Mouse (Mus musculus): ENCODE results near the gene Gpatch4. TPM values are rescaled to one million over a fixed set of nuclear protein-coding genes. Genes with fewer than 3 reads are reported as not detected.
A peak's percentile ranks its signal among the peaks of the same experiment; 100 is the strongest.

The Gpatch4 gene
- polyA plus RNA-seq, 1 experiment from 2014 or later = 33.7 TPM

DNA sequence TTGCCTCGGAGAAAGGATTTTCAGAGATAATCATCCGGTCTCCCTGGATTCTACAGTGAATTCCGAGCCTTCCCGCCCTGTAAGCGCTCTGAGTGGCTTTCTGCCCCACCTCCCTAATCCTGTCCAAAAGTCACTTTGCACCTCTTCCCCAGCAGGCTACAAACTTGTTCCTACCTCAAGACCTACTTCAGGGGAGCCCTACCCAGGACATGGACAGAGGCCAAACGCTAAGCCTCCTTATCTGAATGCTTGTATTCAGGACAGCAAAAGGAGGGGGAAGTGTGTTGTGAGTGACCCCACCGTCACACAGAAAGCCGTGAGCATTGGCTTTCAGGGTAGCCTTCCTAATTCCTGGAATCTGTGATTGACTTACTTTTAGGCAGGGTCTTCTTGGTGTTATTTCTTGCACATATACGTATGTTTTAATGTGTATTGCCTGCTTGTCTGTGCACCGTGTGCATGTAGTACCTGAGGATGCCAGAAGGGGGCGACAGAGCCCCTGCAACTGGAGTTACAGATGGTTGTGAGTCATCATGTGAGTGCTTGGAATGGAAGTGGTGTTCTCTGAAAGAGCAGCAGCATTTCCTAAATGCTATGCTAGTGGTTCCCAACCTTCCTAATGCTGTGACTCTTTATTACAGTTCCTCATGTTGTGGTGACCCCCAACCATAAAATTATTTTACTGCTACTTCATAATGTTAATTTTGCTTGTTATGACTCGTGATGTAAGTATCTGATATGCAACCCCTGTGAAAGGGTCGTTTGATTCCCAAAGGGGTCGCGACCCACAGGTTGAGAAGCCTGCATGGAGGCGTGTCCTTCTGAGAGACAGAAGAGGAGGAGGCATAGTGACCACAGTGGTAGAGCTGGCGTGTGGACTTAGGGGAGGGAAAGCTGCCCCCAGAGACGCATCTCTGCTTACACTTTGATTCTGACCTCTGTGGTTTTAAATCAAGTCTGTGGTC is 36.8 kb upstream of the Gpatch4 start:
- Histone ChIP-seq H3K4me1 (no peaks in the 10 kb centered on the region), H3K9ac (no peak overlapping the region), H3K4me2 (no peak overlapping the region), H3K9me3 (no peaks in the 10 kb centered on the region), H3K27ac (no peak overlapping the region), H3K27me3 (replicated peaks) (peaks cover 37% of the 10 kb centered on the region), H3K36me3 (no peaks in the 10 kb centered on the region), H3K4me3 (replicated peaks) (no peak overlapping the region)
- 66% methylated on average over 18 of the region's 18 CpGs for WGBS
- no peak for ATAC-seq (ENCODE audit: insufficient read depth, low FRiP score, low read depth)

DNA sequence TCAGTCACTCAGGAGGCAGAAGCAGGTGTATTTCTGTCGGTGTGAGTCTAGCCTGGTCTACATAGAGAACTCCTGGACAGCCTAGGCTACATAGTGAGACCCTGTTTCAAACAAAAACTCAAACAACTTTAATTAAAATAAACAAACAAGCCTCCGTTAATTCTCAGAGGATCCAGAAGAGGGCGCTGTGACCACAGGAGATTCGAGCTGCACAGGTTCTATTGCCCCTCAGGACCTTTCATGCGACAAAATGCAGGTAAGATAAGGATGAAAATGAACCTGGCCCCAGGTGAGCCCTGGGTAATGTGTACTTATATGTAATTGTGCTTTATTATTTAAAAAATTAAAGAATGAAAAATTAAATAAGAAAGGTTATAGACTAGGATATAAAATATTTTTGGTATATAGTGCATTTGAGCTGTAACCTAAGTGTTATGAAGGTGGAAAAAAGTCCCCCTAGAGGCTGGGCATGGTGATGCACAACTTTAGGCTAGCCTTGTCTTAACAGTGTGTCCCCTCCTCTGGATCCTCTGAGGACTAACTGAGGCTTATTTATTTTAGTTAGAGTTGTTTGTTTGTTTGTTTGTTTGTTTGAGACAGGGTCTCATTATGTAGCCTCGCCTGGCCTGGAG is 32.2 kb upstream of the Gpatch4 start:
- Histone ChIP-seq H3K27me3 (replicated peaks) (0 out of 2 replicates have a peak, but pooled peaks cover 8% of the 10 kb centered on the region), H3K4me3 (replicated peaks) (no peak overlapping the region), H3K4me2 (no peak overlapping the region), H3K27ac (no peak overlapping the region), H3K9ac (no peak overlapping the region), H3K9me3 (no peaks in the 10 kb centered on the region), H3K4me1 (no peaks in the 10 kb centered on the region), H3K36me3 (no peaks in the 10 kb centered on the region)
- WGBS = 6% methylated on average over 6 of the region's 6 CpGs
- ATAC-seq (ENCODE audit: insufficient read depth, low FRiP score, low read depth) = no peak

DNA sequence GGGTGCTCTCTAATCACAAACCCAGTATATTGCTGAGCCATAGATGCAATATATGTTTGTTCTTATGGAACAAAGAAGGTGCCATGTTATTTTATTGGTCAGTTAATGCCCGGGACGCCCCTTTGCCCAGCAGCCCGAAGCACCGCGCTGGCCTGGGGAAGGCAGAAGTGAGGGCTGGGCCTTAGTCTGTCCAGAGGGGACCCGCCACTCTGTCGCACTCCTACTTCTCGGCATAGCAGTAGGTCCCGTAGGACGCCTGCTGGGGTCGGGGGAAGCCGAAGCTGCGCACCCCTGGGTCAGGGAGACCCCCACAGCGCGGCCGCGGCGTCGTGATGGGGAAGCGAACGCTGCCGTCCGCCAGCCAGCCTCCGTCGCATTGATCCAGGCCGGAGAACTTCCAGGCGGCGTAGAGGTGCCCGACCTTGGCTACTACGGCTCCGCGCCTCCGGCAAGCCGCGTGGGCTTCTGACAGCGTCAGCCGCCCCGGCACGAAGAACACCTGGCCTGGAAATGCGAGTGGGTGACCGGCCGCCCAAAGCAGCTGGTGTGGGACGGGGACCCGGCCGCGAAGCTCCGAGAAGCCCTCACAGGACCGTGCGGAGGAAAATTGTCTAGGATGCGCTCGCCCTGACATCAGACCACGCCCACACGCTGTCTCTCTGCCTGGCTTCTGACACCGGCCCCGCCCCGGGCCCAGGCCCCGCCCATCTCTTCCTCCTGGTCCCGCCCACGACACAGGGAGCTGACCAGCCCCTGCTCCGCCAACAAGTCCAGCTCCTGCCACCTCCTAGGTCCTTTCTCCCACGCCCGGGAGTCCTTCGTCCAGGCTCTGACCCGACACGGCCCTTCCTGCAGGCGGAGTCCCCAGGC is 20.4 kb upstream of the Gpatch4 start:
- Histone ChIP-seq H3K9me3 (no peaks in the 10 kb centered on the region), H3K9ac (peak overlapping the region; percentile 32; the same call in 1 of the 2 replicates), H3K4me1 (peaks cover 16% of the 10 kb centered on the region), H3K4me3 (replicated peaks) (peak overlapping the region; percentile 54), H3K27ac (no peak overlapping the region), H3K27me3 (replicated peaks) (peaks cover 63% of the 10 kb centered on the region), H3K4me2 (peak overlapping the region; percentile 100), H3K36me3 (no peaks in the 10 kb centered on the region)
- peak; percentile 90 for ATAC-seq (ENCODE audit: insufficient read depth, low FRiP score, low read depth)
- 2% methylated on average over 62 of the region's 66 CpGs for WGBS

DNA sequence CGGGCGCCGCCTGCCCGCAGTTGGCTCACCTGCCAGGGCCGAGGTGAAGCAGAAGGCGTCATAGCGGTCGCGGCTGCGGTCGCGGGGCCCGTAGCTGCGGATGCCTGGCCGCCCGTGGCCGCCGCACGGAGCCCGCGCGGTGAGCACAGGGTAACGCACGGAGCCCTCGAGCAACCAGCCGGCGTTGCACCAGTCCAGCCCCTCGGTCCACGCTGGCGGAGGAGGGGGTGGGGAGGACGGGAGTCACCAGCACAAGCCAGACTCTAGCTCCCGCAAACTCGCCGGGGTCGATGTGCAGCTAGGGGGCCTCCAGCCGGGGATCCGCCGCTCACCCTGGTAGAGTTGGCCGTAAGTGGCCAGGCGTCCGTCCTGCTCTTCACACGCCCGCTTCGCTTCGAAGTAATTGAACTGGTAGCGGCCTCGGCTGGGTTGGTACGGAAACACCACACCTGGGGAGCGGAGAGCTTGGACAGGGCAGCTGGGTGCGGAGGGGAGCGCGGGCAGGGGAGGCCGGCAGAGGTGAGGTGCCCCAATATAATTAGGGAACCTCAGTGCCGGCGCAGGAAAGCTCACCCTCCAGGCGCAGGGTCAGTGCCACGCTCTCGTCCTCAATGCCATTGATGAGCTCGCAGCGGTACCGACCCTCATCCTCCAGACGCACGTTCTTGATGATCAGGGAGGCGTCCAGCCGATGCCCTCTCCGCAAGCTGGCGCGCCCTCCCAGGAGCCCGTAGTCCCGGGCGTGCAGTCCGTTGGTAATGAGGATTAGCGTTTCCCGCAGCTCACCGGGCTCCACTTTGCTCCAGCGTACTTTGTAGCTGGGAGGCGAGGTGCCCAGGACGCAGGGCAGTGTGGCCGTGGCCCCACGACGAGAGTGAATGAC is 19.5 kb upstream of the Gpatch4 start:
- under 1% methylated on average over 71 of the region's 81 CpGs for WGBS
- Histone ChIP-seq H3K9ac (peak overlapping the region; percentile 32; the same call in 1 of the 2 replicates), H3K27ac (no peak overlapping the region), H3K4me1 (peaks cover 16% of the 10 kb centered on the region), H3K27me3 (replicated peaks) (peaks cover 59% of the 10 kb centered on the region), H3K36me3 (no peaks in the 10 kb centered on the region), H3K4me2 (peak overlapping the region; percentile 100), H3K4me3 (replicated peaks) (peak overlapping the region; percentile 54), H3K9me3 (no peaks in the 10 kb centered on the region)
- peak; percentile 75 for ATAC-seq (ENCODE audit: insufficient read depth, low FRiP score, low read depth)

DNA sequence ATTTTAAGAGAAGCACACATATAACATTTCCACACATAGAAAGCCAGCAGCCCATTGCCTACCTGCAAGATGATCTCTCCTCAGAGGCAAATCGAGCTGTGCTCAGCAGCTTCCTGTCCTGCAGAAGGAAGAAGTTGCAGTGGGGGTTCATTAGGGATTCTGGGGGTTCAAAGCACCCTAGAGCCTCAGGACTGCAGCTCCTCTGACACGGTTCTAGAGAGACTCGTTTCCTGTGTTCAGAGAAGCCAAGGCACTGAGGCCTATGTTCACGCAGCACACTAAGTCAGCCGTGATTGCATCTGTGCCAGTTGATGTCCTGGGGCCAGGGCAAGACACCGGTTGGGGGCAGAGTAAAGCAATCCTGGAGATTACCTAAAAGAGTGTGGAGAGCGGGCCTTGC is 16.1 kb upstream of the Gpatch4 start:
- peaks cover 57% of the 10 kb centered on the region for H3K27me3 ChIP-seq (replicated peaks)
- 60% methylated on average over 7 of the region's 7 CpGs for WGBS
- H3K36me3 ChIP-seq = no peaks in the 10 kb centered on the region
- H3K27ac ChIP-seq = no peak overlapping the region
- ATAC-seq (ENCODE audit: insufficient read depth, low FRiP score, low read depth) = no peak
- no peak overlapping the region for H3K9ac ChIP-seq
- H3K4me3 ChIP-seq (replicated peaks) = no peak overlapping the region
- no peaks in the 10 kb centered on the region for H3K9me3 ChIP-seq
- H3K4me1 ChIP-seq = peaks cover 24% of the 10 kb centered on the region
- no peak overlapping the region for H3K4me2 ChIP-seq

DNA sequence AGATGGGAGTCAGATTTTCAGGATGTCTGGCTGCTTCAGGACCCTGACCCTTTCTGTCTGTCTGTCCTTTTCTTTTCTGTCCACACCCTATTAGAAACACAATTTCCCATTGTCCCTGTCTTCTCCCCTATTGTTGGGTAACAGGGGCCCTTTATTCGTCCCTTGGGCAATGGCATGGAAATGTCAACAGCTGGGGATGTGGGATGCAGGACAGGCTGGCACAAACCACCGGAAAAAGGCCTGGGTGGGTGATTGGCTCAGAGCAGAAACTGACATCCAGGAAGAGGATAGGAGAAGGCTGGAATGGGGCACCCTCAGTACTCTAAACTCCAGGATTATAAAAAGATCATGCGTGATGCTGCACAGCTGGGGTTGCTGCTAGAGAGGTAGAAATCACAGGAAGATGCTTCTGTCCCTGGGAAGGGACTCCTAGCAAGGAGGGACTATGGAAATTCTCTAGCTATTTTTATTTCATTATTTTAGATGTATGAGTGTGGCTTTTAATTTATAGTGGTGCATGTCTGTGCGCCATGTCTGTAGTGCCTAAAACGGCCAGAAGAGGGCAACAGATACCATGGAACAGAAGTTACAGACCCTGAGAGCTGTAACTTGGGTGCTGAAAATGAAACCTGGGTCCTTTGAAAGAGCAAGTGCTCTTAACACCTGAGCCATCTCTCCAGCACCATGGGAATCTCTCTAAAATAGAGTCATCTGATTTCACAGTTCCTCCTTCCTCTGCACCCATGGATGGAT is 15.3 kb upstream of the Gpatch4 start, which contains the start of gene Hapln2:
Gene Hapln2 (minus strand): TSS at position 150 of the 753 bp plus-strand sequence.
- 54% methylated on average over 5 of the region's 5 CpGs for WGBS
- H3K4me3 ChIP-seq (replicated peaks) = no peak within 1 kb of the TSS
- no peak within 1 kb of the TSS for H3K9ac ChIP-seq
- H3K4me1 ChIP-seq = peaks cover 20% of the 10 kb centered on the region
- no peaks in the 10 kb centered on the region for H3K9me3 ChIP-seq
- H3K27me3 ChIP-seq (replicated peaks) = peaks cover 53% of the 10 kb centered on the region
- no peak within 1 kb of the TSS for H3K27ac ChIP-seq
- ATAC-seq (ENCODE audit: insufficient read depth, low FRiP score, low read depth) = no peak
- H3K36me3 ChIP-seq = no peaks in the 10 kb centered on the region
- H3K4me2 ChIP-seq = no peak within 1 kb of the TSS

DNA sequence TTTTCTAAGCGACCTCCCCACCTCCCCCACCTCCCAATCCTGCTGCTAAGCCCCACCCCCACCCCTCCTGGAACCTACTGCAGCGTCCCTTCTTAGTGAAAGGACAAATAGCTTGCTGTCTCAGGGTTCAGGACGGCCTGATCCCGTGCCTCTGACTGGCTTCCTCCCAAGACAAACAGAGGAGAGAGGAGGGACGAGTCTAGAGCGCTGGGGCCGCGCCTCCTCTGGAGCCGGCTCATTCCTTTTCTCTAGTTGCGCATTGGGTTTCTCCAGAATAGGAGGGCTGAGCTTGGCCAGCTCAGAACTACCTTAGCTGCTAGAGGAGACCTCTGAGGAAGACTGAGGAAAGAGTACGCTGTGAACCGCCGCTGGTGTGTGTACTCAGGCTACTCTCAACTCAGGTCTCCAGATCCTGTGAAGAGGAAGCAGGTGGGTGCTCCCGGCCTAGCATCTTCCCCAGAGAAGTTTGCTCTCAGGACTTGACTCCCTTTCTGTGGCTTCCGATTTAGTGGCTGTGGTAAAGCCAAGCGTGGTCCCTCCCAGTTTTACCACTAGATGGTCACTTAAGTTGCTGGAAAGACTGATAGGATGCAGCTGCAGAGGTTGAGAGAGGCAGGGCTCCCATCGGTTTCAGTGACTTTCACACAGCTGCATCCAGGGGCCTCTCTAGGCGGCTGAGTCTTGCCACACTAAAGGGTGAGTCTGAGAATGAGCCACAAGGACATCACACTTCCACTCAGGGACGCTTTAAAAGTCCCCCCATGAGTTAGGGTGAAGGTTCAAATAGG is 12.1 kb upstream of the Gpatch4 start:
- Histone ChIP-seq H3K4me2 (peak overlapping the region; percentile 25; the same call in 1 of the 2 replicates), H3K4me1 (peaks cover 8% of the 10 kb centered on the region; the same call in 1 of the 2 replicates), H3K36me3 (no peaks in the 10 kb centered on the region), H3K9me3 (no peaks in the 10 kb centered on the region), H3K27me3 (replicated peaks) (peaks cover 29% of the 10 kb centered on the region), H3K4me3 (replicated peaks) (no peak overlapping the region), H3K9ac (no peak overlapping the region), H3K27ac (no peak overlapping the region)
- 16% methylated on average over 19 of the region's 19 CpGs for WGBS
- ATAC-seq (ENCODE audit: insufficient read depth, low FRiP score, low read depth) = 0 out of 2 replicates have a peak, but pooled peaks have one; percentile 22

DNA sequence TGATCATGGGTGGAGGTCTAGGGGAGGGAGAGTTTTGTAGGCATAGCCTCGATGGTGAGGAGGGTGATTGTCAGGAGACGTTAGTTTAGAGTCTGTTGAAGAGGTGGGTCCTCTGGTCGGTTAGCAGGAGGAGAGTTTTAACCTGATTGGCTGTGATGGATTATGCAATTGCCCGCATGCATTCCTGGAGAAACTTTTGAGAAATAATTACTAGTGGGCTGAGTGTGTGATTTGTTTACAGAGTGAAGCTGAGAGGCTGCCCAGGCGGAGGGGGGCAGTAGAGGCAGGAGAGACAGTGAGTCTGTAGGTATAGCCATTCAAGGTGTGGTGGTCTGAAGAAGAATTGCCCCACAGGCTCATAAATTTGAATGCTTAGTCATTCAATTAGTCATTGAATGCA is 9.4 kb upstream of the Gpatch4 start:
- Histone ChIP-seq H3K36me3 (no peaks in the 10 kb centered on the region), H3K4me2 (no peak overlapping the region), H3K27me3 (replicated peaks) (peaks cover 23% of the 10 kb centered on the region), H3K9ac (no peak overlapping the region), H3K9me3 (no peaks in the 10 kb centered on the region), H3K4me3 (replicated peaks) (no peak overlapping the region), H3K27ac (no peak overlapping the region), H3K4me1 (peaks cover 8% of the 10 kb centered on the region; the same call in 1 of the 2 replicates)
- 35% methylated on average over 5 of the region's 5 CpGs for WGBS
- ATAC-seq (ENCODE audit: insufficient read depth, low FRiP score, low read depth) = no peak

DNA sequence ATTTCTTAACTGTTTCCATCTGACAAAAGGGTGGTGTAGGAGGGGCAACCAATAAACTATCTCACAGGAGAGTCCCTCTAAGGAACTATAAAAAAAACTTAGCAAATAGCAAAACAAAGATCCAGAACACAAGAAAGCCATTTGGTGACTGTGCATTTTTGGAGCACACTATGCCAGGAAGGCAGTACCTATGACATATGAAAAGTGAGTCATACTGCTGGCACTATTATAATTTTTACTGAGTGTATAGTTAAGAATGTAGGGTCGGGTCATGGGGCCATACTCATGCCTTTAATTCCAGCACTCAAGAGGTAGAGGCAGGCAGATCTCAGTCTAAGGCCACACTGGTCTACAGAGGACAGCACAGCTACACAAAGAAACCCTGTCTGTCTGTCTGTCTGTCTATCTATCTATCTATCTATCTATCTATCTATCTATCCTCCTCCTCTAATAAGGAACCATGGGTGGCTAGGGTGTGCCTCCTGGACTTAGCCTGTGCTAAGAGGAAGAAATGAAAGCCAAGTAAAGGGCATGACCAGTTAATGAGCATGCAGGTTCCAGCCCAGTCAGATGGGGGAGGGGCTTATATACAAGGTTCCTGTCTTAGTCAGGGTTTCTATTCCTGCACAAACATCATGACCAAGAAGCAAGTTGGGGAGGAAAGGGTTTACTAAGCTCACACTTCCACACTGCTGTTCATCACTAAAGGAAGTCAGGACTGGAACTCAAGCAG is 7.2 kb upstream of the Gpatch4 start:
- peaks cover 15% of the 10 kb centered on the region for H3K27me3 ChIP-seq (replicated peaks)
- WGBS = 45% methylated on average over 1 of the region's 1 CpGs
- H3K9ac ChIP-seq = no peak overlapping the region
- H3K4me3 ChIP-seq (replicated peaks) = no peak overlapping the region
- H3K9me3 ChIP-seq = no peaks in the 10 kb centered on the region
- ATAC-seq (ENCODE audit: insufficient read depth, low FRiP score, low read depth) = no peak
- no peaks in the 10 kb centered on the region for H3K36me3 ChIP-seq
- H3K27ac ChIP-seq = no peak overlapping the region
- H3K4me2 ChIP-seq = no peak overlapping the region
- peaks cover 7% of the 10 kb centered on the region; the same call in 1 of the 2 replicates for H3K4me1 ChIP-seq
